Mouse (Mus musculus): ENCODE data around the gene Ctsf. TPM values are rescaled to one million over a fixed set of nuclear protein-coding genes. Genes with fewer than 3 reads are reported as not detected.
"Not testable (repeated sequence)": the region's sequence is repeated elsewhere in the genome, so short reads cannot be mapped to it uniquely, and the experiment has no call there.

Ctsf gene
- total and polyA plus RNA-seq, 3 experiments: not detected

GRCm38 (mm10) chr19:4811909-4812242, 43.1 kb upstream of the Ctsf start:
- H3K36me3 ChIP-seq (replicated peaks in 1 of 2; ENCODE audit: control insufficient read depth in 1 of 2, insufficient read depth in 1 of 2, low read length in 1 of 2): peaks cover 0 to 11% of the 10 kb centered on the region in 2 experiments
- TF ChIP-seq JUN (IDR thresholded peaks at IDR 0.05; ENCODE audit: insufficient read depth, low read depth, low read length): no peak
- TF ChIP-seq PAX5 (IDR thresholded peaks at IDR 0.05; ENCODE audit: low read length): no peak
- no peak for TF ChIP-seq TCF12 (IDR thresholded peaks at IDR 0.05; ENCODE audit: low read depth, low read length)
- 0 out of 2 replicates have a peak, but pooled peaks have one; percentile 4 for TF ChIP-seq KAT2A (IDR thresholded peaks at IDR 0.05; ENCODE audit: insufficient replicate concordance, low read length)
- no peak for TF ChIP-seq ZC3H11A (IDR thresholded peaks at IDR 0.05; ENCODE audit: low read depth, low read length)
- no peak for TF ChIP-seq MAFK (IDR thresholded peaks at IDR 0.05; ENCODE audit: insufficient replicate concordance, low read length)
- TF ChIP-seq ZKSCAN1 (IDR thresholded peaks at IDR 0.05; ENCODE audit: borderline replicate concordance, low read depth, low read length): no peak
- TF ChIP-seq MAZ (IDR thresholded peaks at IDR 0.05; ENCODE audit: low read depth, low read length): no peak
- no peak for TF ChIP-seq HCFC1 (IDR thresholded peaks at IDR 0.05; ENCODE audit: low read depth, low read length)
- TF ChIP-seq CHD1 (IDR thresholded peaks at IDR 0.05; ENCODE audit: low read depth, low read length): no peak
- TF ChIP-seq CHD2 (IDR thresholded peaks at IDR 0.05; ENCODE audit: low read length): no peak
- no peak for TF ChIP-seq ELF1 (IDR thresholded peaks at IDR 0.05; ENCODE audit: low read depth, low read length)
- TF ChIP-seq POLR2A (IDR thresholded peaks at IDR 0.05; ENCODE audit: low read depth, low read length): no peak
- TF ChIP-seq SIN3A (IDR thresholded peaks at IDR 0.05; ENCODE audit: low read length): peak; percentile 49
- no peak for TF ChIP-seq MAX (IDR thresholded peaks at IDR 0.05; ENCODE audit: low read length)
- peak; percentile 18; the same call in 1 of the 2 replicates for TF ChIP-seq TBP (conservative IDR thresholded peaks at IDR 0.05; ENCODE audit: low read depth, low read length)
- peaks cover 44% of the 10 kb centered on the region for H3K79me2 ChIP-seq (replicated peaks; ENCODE audit: control insufficient read depth, extremely low read depth, insufficient read depth, poor library complexity, severe bottlenecking)
- dilution Hi-C loops (cut with MboI; ENCODE audit: extremely low pct_ligation_motif_present, extremely low pct_unique_long_range_greater_than_20kb, low sequenced_read_pairs) (no loop called here), in situ Hi-C loops (cut with MboI; ENCODE audit: low pct_ligation_motif_present, low pct_unique_long_range_greater_than_20kb, low sequenced_read_pairs) (no loop called here)
- peak overlapping the region; percentile 79 for H3K4me2 ChIP-seq (ENCODE audit: insufficient read depth, low read depth, poor library complexity, severe bottlenecking)
- H3K4me1 ChIP-seq (ENCODE audit: control insufficient read depth in 1 of 2, insufficient read depth in 2 of 2): peaks cover 4 to 18% of the 10 kb centered on the region in 2 experiments; a peak in 3 of 4 replicates
- H3K4me3 ChIP-seq (replicated peaks in 1 of 3; ENCODE audit: low read depth in 2 of 3, low read length in 2 of 3, poor library complexity in 1 of 3): peak overlapping the region; percentile 66 to 88 (median 75)
- H3K9me3 ChIP-seq (replicated peaks; ENCODE audit: low read length): peaks cover 7% of the 10 kb centered on the region
- DNase-seq (ENCODE audit: extremely low read depth): no peak
- no peaks in the 10 kb centered on the region for H3K27me3 ChIP-seq (replicated peaks)
- peak overlapping the region; percentile 86 for H3K9ac ChIP-seq (ENCODE audit: insufficient read depth, low read depth)
- H3K27ac ChIP-seq (ENCODE audit: insufficient read depth, low read depth): peak overlapping the region; percentile 69

- TF ChIP-seq CTCF (conservative IDR thresholded peaks at IDR 0.05 in 1 of 2, IDR thresholded peaks at IDR 0.05 in 1 of 2; ENCODE audit: low read depth in 2 of 2, low read length in 2 of 2): peak in 1 of 2 experiments; percentile 30; a peak in 1 of 4 replicates
- H3K4me1 ChIP-seq (ENCODE audit: control insufficient read depth in 1 of 2, insufficient read depth in 2 of 2): peaks cover 4 to 14% of the 10 kb centered on the region in 2 experiments; a peak in 3 of 4 replicates
- H3K9me3 ChIP-seq (replicated peaks; ENCODE audit: low read length); H3K27ac ChIP-seq (ENCODE audit: insufficient read depth, low read depth); in situ Hi-C loops (cut with MboI; ENCODE audit: low pct_ligation_motif_present, low pct_unique_long_range_greater_than_20kb, low sequenced_read_pairs); H3K27me3 ChIP-seq (replicated peaks); H3K36me3 ChIP-seq (replicated peaks in 1 of 2; ENCODE audit: control insufficient read depth in 1 of 2, insufficient read depth in 1 of 2, low read length in 1 of 2); dilution Hi-C loops (cut with MboI; ENCODE audit: extremely low pct_ligation_motif_present, extremely low pct_unique_long_range_greater_than_20kb, low sequenced_read_pairs): not testable (repeated sequence)
- H3K9ac ChIP-seq (ENCODE audit: insufficient read depth, low read depth): peak overlapping the region; percentile 86
- peak overlapping the region; percentile 66 to 88 (median 75) for H3K4me3 ChIP-seq (replicated peaks in 1 of 3; ENCODE audit: low read depth in 2 of 3, low read length in 2 of 3, poor library complexity in 1 of 3)
- peak overlapping the region; percentile 79 for H3K4me2 ChIP-seq (ENCODE audit: insufficient read depth, low read depth, poor library complexity, severe bottlenecking)
- peaks cover 38% of the 10 kb centered on the region for H3K79me2 ChIP-seq (replicated peaks; ENCODE audit: control insufficient read depth, extremely low read depth, insufficient read depth, poor library complexity, severe bottlenecking)
- DNase-seq (ENCODE audit: extremely low read depth): peak; percentile 36
Observed at GRCm38 (mm10) chr19:4812334-4812949, 42.5 kb upstream of the Ctsf start.

All from CH12.LX (cell line).